Mouse (Mus musculus) erythroblast, embryonic 14.5 days (primary cell): ENCODE results near the gene Prokr2.

Experiments
- GATA1 ChIP-seq: IDR thresholded peaks from 2 replicates; pipeline ENCODE4 v1.6.1; 2012; ENCODE audit warnings: low read length, inconsistent platforms, mixed read lengths
- TAL1 ChIP-seq: IDR thresholded peaks from 3 replicates; pipeline ENCODE4 v1.6.1; 2012; ENCODE audit warnings: low read length, inconsistent platforms, mixed read lengths

- TF ChIP-seq TAL1 (no peak), GATA1 (no peak)
Measured at GRCm38 (mm10) chr2:132410126-132410525, 24.9 kb upstream of the Prokr2 start.
